Mouse (Mus musculus): ENCODE measurements at regions not wholly inside any gene's neighbourhood (a gene's known extent, or its start where the extent isn't known, plus 50 kb on each side); places are given as distances from the start of the nearest gene placed in this dataset.

GRCm38 (mm10) chr14:86246770-86247169 lies 894.3 kb downstream of the Diaph3 start:
- Histone ChIP-seq H3K4me3 (no peak overlapping the region), H3K36me3 (ENCODE audit: control insufficient read depth, insufficient read depth) (no peaks in the 10 kb centered on the region), H3K4me2 (ENCODE audit: low read depth) (no peak overlapping the region), H3K27me3 (ENCODE audit: control insufficient read depth, insufficient read depth, insufficient read length) (no peaks in the 10 kb centered on the region), H3ac (ENCODE audit: control insufficient read depth, insufficient read length) (no peak overlapping the region), H3K79me2 (ENCODE audit: control insufficient read depth, insufficient read depth) (no peaks in the 10 kb centered on the region)
- no peak for TF ChIP-seq MYOG (IDR thresholded peaks at IDR 0.05; ENCODE audit: control insufficient read depth in 1 of 3, insufficient read depth in 1 of 3, insufficient read length in 2 of 3, low read depth in 2 of 3)
- TF ChIP-seq SRF (IDR thresholded peaks at IDR 0.05; ENCODE audit: control insufficient read depth, insufficient read length, low read depth): no peak
- no peak for TF ChIP-seq MYOD1 (IDR thresholded peaks at IDR 0.05; ENCODE audit: control insufficient read depth in 1 of 3, insufficient read length in 2 of 3, low read depth in 2 of 3)
- no peak for TF ChIP-seq USF1 (IDR thresholded peaks at IDR 0.05; ENCODE audit: low read depth)
- no peak for TF ChIP-seq POLR2A (IDR thresholded peaks at IDR 0.05; ENCODE audit: insufficient read length, low read depth)
- TF ChIP-seq MAX (IDR thresholded peaks at IDR 0.05; ENCODE audit: low read depth): no peak
- no peak for TF ChIP-seq POLR2AphosphoS2 (IDR thresholded peaks at IDR 0.05; ENCODE audit: insufficient read length, low read depth)
- no peak for TF ChIP-seq CEBPB (IDR thresholded peaks at IDR 0.05; ENCODE audit: insufficient read depth, poor library complexity, severe bottlenecking)
- no peak for TF ChIP-seq REST (IDR thresholded peaks at IDR 0.05; ENCODE audit: insufficient read depth, insufficient read length)
- TF ChIP-seq TCF12 (IDR thresholded peaks at IDR 0.05; ENCODE audit: insufficient read depth, poor library complexity, severe bottlenecking): no peak
- no peak for TF ChIP-seq TCF3 (IDR thresholded peaks at IDR 0.05; ENCODE audit: insufficient read length, low read depth)
- TF ChIP-seq E2F4 (IDR thresholded peaks at IDR 0.05; ENCODE audit: insufficient read depth): no peak

- no peaks in the 10 kb centered on the region for H3K27me3 ChIP-seq (ENCODE audit: control insufficient read depth, insufficient read depth, insufficient read length)
- no peaks in the 10 kb centered on the region for H3K79me2 ChIP-seq (ENCODE audit: control insufficient read depth, insufficient read depth)
- no peak overlapping the region for H3K4me3 ChIP-seq
- H3K36me3 ChIP-seq (ENCODE audit: control insufficient read depth, insufficient read depth): no peaks in the 10 kb centered on the region
- no peak for TF ChIP-seq POLR2AphosphoS2 (IDR thresholded peaks at IDR 0.05; ENCODE audit: insufficient read length, low read depth)
- TF ChIP-seq SRF (IDR thresholded peaks at IDR 0.05; ENCODE audit: control insufficient read depth, insufficient read length, low read depth): no peak
- no peak for TF ChIP-seq MYOD1 (IDR thresholded peaks at IDR 0.05; ENCODE audit: control insufficient read depth in 1 of 3, insufficient read length in 2 of 3, low read depth in 2 of 3)
- TF ChIP-seq POLR2A (IDR thresholded peaks at IDR 0.05; ENCODE audit: insufficient read length, low read depth): no peak
- TF ChIP-seq REST (IDR thresholded peaks at IDR 0.05; ENCODE audit: insufficient read depth, insufficient read length): no peak
- TF ChIP-seq USF1 (IDR thresholded peaks at IDR 0.05; ENCODE audit: low read depth): no peak
- TF ChIP-seq MYOG (IDR thresholded peaks at IDR 0.05; ENCODE audit: control insufficient read depth in 1 of 3, insufficient read depth in 1 of 3, insufficient read length in 2 of 3, low read depth in 2 of 3): no peak
- TF ChIP-seq TCF3 (IDR thresholded peaks at IDR 0.05; ENCODE audit: insufficient read length, low read depth): no peak
- TF ChIP-seq CEBPB (IDR thresholded peaks at IDR 0.05; ENCODE audit: insufficient read depth, poor library complexity, severe bottlenecking): no peak
- no peak overlapping the region for H3K4me2 ChIP-seq (ENCODE audit: low read depth)
- H3ac ChIP-seq (ENCODE audit: control insufficient read depth, insufficient read length): no peak overlapping the region
Observed at GRCm38 (mm10) chr14:86243662-86244061, 897.4 kb downstream of the Diaph3 start.

- no peaks in the 10 kb centered on the region for H3K27me3 ChIP-seq (ENCODE audit: control insufficient read depth, insufficient read depth, insufficient read length)
Observed at GRCm38 (mm10) chr14:86242836-86243235, 898.2 kb downstream of the Diaph3 start.

GRCm38 (mm10) chr14:86239090-86239489 lies 901.9 kb downstream of the Diaph3 start:
- no peaks in the 10 kb centered on the region for H3K79me2 ChIP-seq (ENCODE audit: control insufficient read depth, insufficient read depth)
- H3K27me3 ChIP-seq (ENCODE audit: control insufficient read depth, insufficient read depth, insufficient read length): no peaks in the 10 kb centered on the region
- H3K36me3 ChIP-seq (ENCODE audit: control insufficient read depth, insufficient read depth): no peaks in the 10 kb centered on the region
- H3K4me2 ChIP-seq (ENCODE audit: low read depth): no peak overlapping the region
- no peak overlapping the region for H3K4me3 ChIP-seq
- TF ChIP-seq POLR2AphosphoS2 (IDR thresholded peaks at IDR 0.05; ENCODE audit: insufficient read length, low read depth): no peak
- TF ChIP-seq TCF12 (IDR thresholded peaks at IDR 0.05; ENCODE audit: insufficient read depth, poor library complexity, severe bottlenecking): no peak
- no peak for TF ChIP-seq SRF (IDR thresholded peaks at IDR 0.05; ENCODE audit: control insufficient read depth, insufficient read length, low read depth)
- TF ChIP-seq MYOD1 (IDR thresholded peaks at IDR 0.05; ENCODE audit: control insufficient read depth in 1 of 3, insufficient read length in 2 of 3, low read depth in 2 of 3): no peak
- TF ChIP-seq MYOG (IDR thresholded peaks at IDR 0.05; ENCODE audit: control insufficient read depth in 1 of 3, insufficient read depth in 1 of 3, insufficient read length in 2 of 3, low read depth in 2 of 3): no peak
- no peak for TF ChIP-seq E2F4 (IDR thresholded peaks at IDR 0.05; ENCODE audit: insufficient read depth)
- TF ChIP-seq MAX (IDR thresholded peaks at IDR 0.05; ENCODE audit: low read depth): no peak
- H3ac ChIP-seq (ENCODE audit: control insufficient read depth, insufficient read length): no peak overlapping the region

More at GRCm38 (mm10) chr14:86242836-86243235, 898.2 kb downstream of the Diaph3 start:
- TF ChIP-seq USF1 (IDR thresholded peaks at IDR 0.05; ENCODE audit: low read depth) (no peak), TCF12 (IDR thresholded peaks at IDR 0.05; ENCODE audit: insufficient read depth, poor library complexity, severe bottlenecking) (no peak), MYOD1 (IDR thresholded peaks at IDR 0.05; ENCODE audit: control insufficient read depth in 1 of 3, insufficient read length in 2 of 3, low read depth in 2 of 3) (no peak), MYOG (IDR thresholded peaks at IDR 0.05; ENCODE audit: control insufficient read depth in 1 of 3, insufficient read depth in 1 of 3, insufficient read length in 2 of 3, low read depth in 2 of 3) (no peak), MAX (IDR thresholded peaks at IDR 0.05; ENCODE audit: low read depth) (no peak), REST (IDR thresholded peaks at IDR 0.05; ENCODE audit: insufficient read depth, insufficient read length) (no peak), POLR2AphosphoS2 (IDR thresholded peaks at IDR 0.05; ENCODE audit: insufficient read length, low read depth) (no peak), POLR2A (IDR thresholded peaks at IDR 0.05; ENCODE audit: insufficient read length, low read depth) (no peak)
- Histone ChIP-seq H3K36me3 (ENCODE audit: control insufficient read depth, insufficient read depth) (no peaks in the 10 kb centered on the region), H3K79me2 (ENCODE audit: control insufficient read depth, insufficient read depth) (no peaks in the 10 kb centered on the region), H3K4me3 (no peak overlapping the region), H3ac (ENCODE audit: control insufficient read depth, insufficient read length) (no peak overlapping the region), H3K4me2 (ENCODE audit: low read depth) (no peak overlapping the region)

GRCm38 (mm10) chr14:86233305-86233704 lies 907.7 kb downstream of the Diaph3 start:
- TF ChIP-seq TCF3 (IDR thresholded peaks at IDR 0.05; ENCODE audit: insufficient read length, low read depth) (no peak), POLR2AphosphoS2 (IDR thresholded peaks at IDR 0.05; ENCODE audit: insufficient read length, low read depth) (no peak), MAX (IDR thresholded peaks at IDR 0.05; ENCODE audit: low read depth) (no peak), MYOD1 (IDR thresholded peaks at IDR 0.05; ENCODE audit: control insufficient read depth in 1 of 3, insufficient read length in 2 of 3, low read depth in 2 of 3) (no peak), TCF12 (IDR thresholded peaks at IDR 0.05; ENCODE audit: insufficient read depth, poor library complexity, severe bottlenecking) (no peak), USF1 (IDR thresholded peaks at IDR 0.05; ENCODE audit: low read depth) (no peak), E2F4 (IDR thresholded peaks at IDR 0.05; ENCODE audit: insufficient read depth) (no peak), MYOG (IDR thresholded peaks at IDR 0.05; ENCODE audit: control insufficient read depth in 1 of 3, insufficient read depth in 1 of 3, insufficient read length in 2 of 3, low read depth in 2 of 3) (no peak), SRF (IDR thresholded peaks at IDR 0.05; ENCODE audit: control insufficient read depth, insufficient read length, low read depth) (no peak)
- H3ac ChIP-seq (ENCODE audit: control insufficient read depth, insufficient read length): no peak overlapping the region
- no peaks in the 10 kb centered on the region for H3K36me3 ChIP-seq (ENCODE audit: control insufficient read depth, insufficient read depth)
- no peaks in the 10 kb centered on the region for H3K27me3 ChIP-seq (ENCODE audit: control insufficient read depth, insufficient read depth, insufficient read length)
- no peak overlapping the region for H3K4me3 ChIP-seq
- H3K79me2 ChIP-seq (ENCODE audit: control insufficient read depth, insufficient read depth): no peaks in the 10 kb centered on the region
- no peak overlapping the region for H3K4me2 ChIP-seq (ENCODE audit: low read depth)

Measured in myocyte (in vitro differentiated cells).